Mouse (Mus musculus) embryonic fibroblast, embryonic 13.5 days (primary cell): ENCODE results near the gene Abi1.

Source experiments
- CTCF ChIP-seq: IDR thresholded peaks from 2 replicates; pipeline ENCODE4 v1.5.1; 2011; ENCODE audit warnings: mild to moderate bottlenecking, control low read depth, low read length, moderate library complexity, borderline replicate concordance; ENCODE audit not compliant: insufficient read depth
- POLR2A ChIP-seq: IDR thresholded peaks from 2 replicates; pipeline ENCODE4 v1.6.1; 2011; ENCODE audit warnings: low read depth, mild to moderate bottlenecking, control low read depth, low read length, moderate library complexity

GRCm38 (mm10) chr2:23078588-23078987, 38.5 kb upstream of the Abi1 start:
- no peak for TF ChIP-seq CTCF
- TF ChIP-seq POLR2A, result no peak
